In the genomic region with DNA sequence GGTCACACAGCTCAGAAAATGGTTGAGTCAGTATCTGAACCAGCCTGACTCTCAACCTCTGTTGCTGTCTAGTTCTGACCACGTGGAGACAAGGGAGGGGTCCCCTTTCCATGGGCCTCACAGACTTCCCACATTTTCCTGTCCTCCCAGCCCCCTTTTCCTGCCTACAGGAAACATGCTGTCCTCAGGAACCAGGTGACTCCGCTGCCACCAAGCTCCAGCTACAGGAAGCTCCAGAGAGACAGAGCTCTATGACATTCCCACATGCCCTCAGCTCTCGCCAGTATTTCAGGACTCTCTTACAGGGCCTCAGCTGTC, we compare ENCODE assay signal across 12 mouse cellular contexts. TPM values are rescaled to one million over a fixed set of nuclear protein-coding genes. Genes with fewer than 3 reads are reported as not detected.
DNase-seq lines count a peak whose midpoint lies in the region; ATAC-seq lines count a peak whose summit lies in the region.
"Had no signal": no experiment of that assay in that cellular context is flagged by ENCODE, and none has a peak within 500 bp of the region (broad histone marks: within the 10 kb centered on the region; RNA-seq: fewer than 3 reads in every experiment).

No protein-coding gene starts in this region.

- no peaks in the 10 kb centered on the region for H3K27me3 ChIP-seq in heart, embryonic 12.5 days (replicated peaks)
- no peaks in the 10 kb centered on the region for H3K27me3 ChIP-seq in stomach, embryonic 15.5 days (replicated peaks)
- H3K27me3 ChIP-seq in midbrain, embryonic 16.5 days (ENCODE audit: control insufficient read depth, insufficient read depth, low read depth, low read length) = no peaks in the 10 kb centered on the region

- no peak overlapping the region for H3K4me3 ChIP-seq in heart, embryonic 12.5 days
- no peak overlapping the region for H3K4me3 ChIP-seq in stomach, embryonic 15.5 days (replicated peaks)
- no peak overlapping the region for H3K4me3 ChIP-seq in midbrain, embryonic 16.5 days (ENCODE audit: low read depth, low read length)
- H3K4me3 ChIP-seq: erythroblast, embryonic 14.5 days had no signal

- H3K9ac ChIP-seq in heart, embryonic 12.5 days = no peak overlapping the region
- H3K9ac ChIP-seq in stomach, embryonic 15.5 days = no peak overlapping the region
- no peak overlapping the region for H3K9ac ChIP-seq in midbrain, embryonic 16.5 days (ENCODE audit: low read depth, low read length)

- peak; percentile 45 to 68 for DNase-seq in lung, adult 18-20 months
- no peak for DNase-seq in lung, postnatal 14 days
- DNase-seq in kidney, adult 9 months = peak; percentile 67
- DNase-seq in thymus, postnatal 10 days (ENCODE audit: low spot score in 2 of 2) = no peak
- DNase-seq: cerebellum, postnatal 25 days; gastrocnemius, postnatal 36 days; midbrain, embryonic 14.5 days had no signal

- WGBS in heart, embryonic 12.5 days = 67% methylated on average over 3 of the region's 3 CpGs
- 74% methylated on average over 3 of the region's 3 CpGs for WGBS in stomach, embryonic 15.5 days
- 86% methylated on average over 3 of the region's 3 CpGs for WGBS in midbrain, embryonic 16.5 days

- peaks cover 14% of the 10 kb centered on the region; the same call in 1 of the 2 replicates for H3K4me1 ChIP-seq in heart, embryonic 12.5 days (replicated peaks)
- no peaks in the 10 kb centered on the region for H3K4me1 ChIP-seq in stomach, embryonic 15.5 days
- H3K4me1 ChIP-seq in midbrain, embryonic 16.5 days (ENCODE audit: control insufficient read depth, insufficient read depth, low read length) = 0 out of 2 replicates have a peak, but pooled peaks cover 3% of the 10 kb centered on the region

- H3K27ac ChIP-seq in heart, embryonic 12.5 days (ENCODE audit: poor library complexity, severe bottlenecking) = peak overlapping the region; percentile 47; the same call in 1 of the 2 replicates
- H3K27ac ChIP-seq in stomach, embryonic 15.5 days = peak overlapping the region; percentile 44
- no peak overlapping the region for H3K27ac ChIP-seq in midbrain, embryonic 16.5 days (ENCODE audit: low read length)

- H3K36me3 ChIP-seq in heart, embryonic 12.5 days = peaks cover 56% of the 10 kb centered on the region
- peaks cover 12% of the 10 kb centered on the region; the same call in 1 of the 2 replicates for H3K36me3 ChIP-seq in stomach, embryonic 15.5 days
- peaks cover 31% of the 10 kb centered on the region for H3K36me3 ChIP-seq in midbrain, embryonic 16.5 days (ENCODE audit: control insufficient read depth, insufficient read depth, low read length)

- no peak overlapping the region for H3K4me2 ChIP-seq in heart, embryonic 12.5 days
- no peak overlapping the region for H3K4me2 ChIP-seq in stomach, embryonic 15.5 days
- no peak overlapping the region for H3K4me2 ChIP-seq in midbrain, embryonic 16.5 days (ENCODE audit: low read length)

- H3K9me3 ChIP-seq in heart, embryonic 12.5 days (replicated peaks) = no peaks in the 10 kb centered on the region
- H3K9me3 ChIP-seq in stomach, embryonic 15.5 days = no peaks in the 10 kb centered on the region
- H3K9me3 ChIP-seq in midbrain, embryonic 16.5 days (replicated peaks; ENCODE audit: control insufficient read depth, low read length, poor library complexity, severe bottlenecking) = no peaks in the 10 kb centered on the region

- ATAC-seq in heart, embryonic 12.5 days (ENCODE audit: insufficient number of reproducible peaks, low FRiP score) = peak; percentile 54
- ATAC-seq in stomach, embryonic 15.5 days (ENCODE audit: insufficient read depth, low FRiP score, low read depth) = peak; percentile 25; the same call in 1 of the 2 replicates
- no peak for ATAC-seq in CD4-positive, CD25-positive, alpha-beta regulatory T cell, adult 4 months
- ATAC-seq in midbrain, embryonic 16.5 days = no peak

RNA-seq across cellular contexts. Expression of a gene that starts 7.7 kb away (rescaled TPM):
- polyA plus RNA-seq in heart, embryonic 12.5 days (2016; fragmentation: Nextera tagmentation; extraction: Ambion mirVana) = 6.7 and 8.9 TPM in 2 replicates
- polyA plus RNA-seq in stomach, embryonic 15.5 days (2015; fragmentation: Nextera tagmentation; extraction: Ambion mirVana) = 21.2 and 21.5 TPM in 2 replicates
- 10 to 100 TPM; 21.4 to 36.6 TPM for polyA plus RNA-seq in CD4-positive, CD25-positive, alpha-beta regulatory T cell, adult 4 months (2017; shearing (Covaris generic))
- 3.8 and 4.4 TPM in 2 replicates for polyA plus RNA-seq in midbrain, embryonic 16.5 days (2015; fragmentation: Nextera tagmentation; extraction: Ambion mirVana)

RNA-seq across cellular contexts. Expression of a gene that starts 41.3 kb away (rescaled TPM):
- polyA plus RNA-seq in heart, embryonic 12.5 days (2016; fragmentation: Nextera tagmentation; extraction: Ambion mirVana) = 7.4 and 7.5 TPM in 2 replicates
- 5.9 and 6.2 TPM in 2 replicates for polyA plus RNA-seq in stomach, embryonic 15.5 days (2015; fragmentation: Nextera tagmentation; extraction: Ambion mirVana)
- polyA plus RNA-seq in CD4-positive, CD25-positive, alpha-beta regulatory T cell, adult 4 months (2017; shearing (Covaris generic)) = 10 to 100 TPM in 1 of 2 experiments, 1 to 10 TPM in 1; 7.0 to 15.2 TPM
- polyA plus RNA-seq in midbrain, embryonic 16.5 days (2015; fragmentation: Nextera tagmentation; extraction: Ambion mirVana) = 8.9 and 9.6 TPM in 2 replicates

Comparison
In these comparisons a context has a peak if more than half of its experiments do, and no peak if none do; other contexts are left out.
1. DNase-seq: peak in lung, adult 18-20 months (2 of 2) and kidney, adult 9 months (single experiment); none in lung, postnatal 14 days (single experiment) and thymus, postnatal 10 days (0 of 2).
2. ATAC-seq: peak in heart, embryonic 12.5 days (single experiment) and stomach, embryonic 15.5 days (single experiment); none in CD4-positive, CD25-positive, alpha-beta regulatory T cell, adult 4 months (single experiment) and midbrain, embryonic 16.5 days (single experiment).